Mouse (Mus musculus): Measurements from ENCODE around the gene Gm17482. TPM values are rescaled to one million over a fixed set of nuclear protein-coding genes. Genes with fewer than 3 reads are reported as not detected.

The Gm17482 gene
- polyA plus RNA-seq, 1 experiment = not detected

GRCm38 (mm10) chr6:115212132-115212903 lies 14.8 kb upstream of the Gm17482 start:
- Histone ChIP-seq H3K36me3 (ENCODE audit: control insufficient read depth, insufficient read depth, low read length) (no peaks in the 10 kb centered on the region), H3K4me1 (ENCODE audit: control insufficient read depth, insufficient read depth, low read length) (no peaks in the 10 kb centered on the region), H3K27ac (ENCODE audit: control insufficient read depth, insufficient read depth, low read depth, low read length) (no peak overlapping the region), H3K4me3 (ENCODE audit: control insufficient read depth, low read depth, low read length) (no peak overlapping the region), H3K27me3 (ENCODE audit: control insufficient read depth, insufficient read depth, low read length) (no peaks in the 10 kb centered on the region)
- TF ChIP-seq CTCF (IDR thresholded peaks at IDR 0.05; ENCODE audit: control insufficient read depth, insufficient read depth, insufficient replicate concordance, low read depth, low read length) (no peak), POLR2A (IDR thresholded peaks at IDR 0.05; ENCODE audit: control insufficient read depth, low read depth, low read length) (no peak)

GRCm38 (mm10) chr6:115213129-115213528 lies 14.0 kb upstream of the Gm17482 start:
- H3K27me3 ChIP-seq (ENCODE audit: control insufficient read depth, insufficient read depth, low read length) = no peaks in the 10 kb centered on the region
- no peaks in the 10 kb centered on the region for H3K4me1 ChIP-seq (ENCODE audit: control insufficient read depth, insufficient read depth, low read length)
- TF ChIP-seq CTCF (IDR thresholded peaks at IDR 0.05; ENCODE audit: control insufficient read depth, insufficient read depth, insufficient replicate concordance, low read depth, low read length) = no peak
- TF ChIP-seq POLR2A (IDR thresholded peaks at IDR 0.05; ENCODE audit: control insufficient read depth, low read depth, low read length) = no peak
- no peak overlapping the region for H3K27ac ChIP-seq (ENCODE audit: control insufficient read depth, insufficient read depth, low read depth, low read length)
- H3K4me3 ChIP-seq (ENCODE audit: control insufficient read depth, low read depth, low read length) = no peak overlapping the region
- no peaks in the 10 kb centered on the region for H3K36me3 ChIP-seq (ENCODE audit: control insufficient read depth, insufficient read depth, low read length)

DNA sequence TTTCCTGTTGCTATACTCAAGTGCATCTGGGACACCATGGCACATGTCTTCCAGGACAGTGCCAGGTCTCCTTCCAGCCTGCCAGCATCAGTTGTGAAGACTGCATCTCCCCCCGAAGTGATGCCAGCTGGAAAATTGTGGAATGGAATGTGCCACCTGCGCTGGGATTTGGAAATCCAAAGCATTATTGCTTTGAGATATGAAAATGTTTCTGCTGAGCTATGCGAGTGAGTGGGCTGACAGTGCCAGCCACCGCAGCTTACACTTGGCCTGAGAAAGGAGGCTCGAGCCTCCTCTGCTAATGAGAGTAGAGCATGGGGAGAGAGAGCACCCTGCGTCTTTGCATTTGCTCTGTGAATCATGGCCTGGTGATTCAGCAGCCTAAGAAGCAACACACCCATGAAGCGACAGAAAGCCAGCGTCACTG lies 5.9 kb upstream of the Gm17482 start:
- H3K4me1 ChIP-seq (ENCODE audit: control insufficient read depth, insufficient read depth, low read length) = no peaks in the 10 kb centered on the region
- H3K4me3 ChIP-seq (ENCODE audit: control insufficient read depth, low read depth, low read length) = no peak overlapping the region
- TF ChIP-seq POLR2A (IDR thresholded peaks at IDR 0.05; ENCODE audit: control insufficient read depth, low read depth, low read length) (no peak), CTCF (IDR thresholded peaks at IDR 0.05; ENCODE audit: control insufficient read depth, insufficient read depth, insufficient replicate concordance, low read depth, low read length) (no peak)
- no peak overlapping the region for H3K27ac ChIP-seq (ENCODE audit: control insufficient read depth, insufficient read depth, low read depth, low read length)
- no peaks in the 10 kb centered on the region for H3K36me3 ChIP-seq (ENCODE audit: control insufficient read depth, insufficient read depth, low read length)
- no peaks in the 10 kb centered on the region for H3K27me3 ChIP-seq (ENCODE audit: control insufficient read depth, insufficient read depth, low read length)

DNA sequence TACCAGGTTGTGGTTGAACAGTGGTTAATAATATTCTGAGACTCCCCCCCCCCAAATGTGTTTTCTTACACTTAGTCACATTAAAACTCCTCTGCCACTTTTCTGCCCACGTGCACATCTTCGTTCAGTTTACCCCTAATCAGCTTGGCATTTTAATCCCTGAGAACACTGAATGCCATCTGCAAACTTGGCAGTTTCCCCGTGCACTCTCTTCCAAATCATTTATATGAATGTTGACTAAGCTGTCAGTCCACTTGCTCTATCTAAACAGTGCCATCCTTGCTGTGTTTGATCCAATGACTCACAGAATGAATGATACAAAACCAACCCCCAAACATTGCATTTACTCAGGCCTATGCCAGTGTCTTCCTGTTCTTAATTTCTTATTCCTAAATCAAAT lies 1.6 kb upstream of the Gm17482 start:
- Histone ChIP-seq H3K4me3 (ENCODE audit: control insufficient read depth, low read depth, low read length) (no peak overlapping the region), H3K27me3 (ENCODE audit: control insufficient read depth, insufficient read depth, low read length) (no peaks in the 10 kb centered on the region), H3K27ac (ENCODE audit: control insufficient read depth, insufficient read depth, low read depth, low read length) (no peak overlapping the region), H3K36me3 (ENCODE audit: control insufficient read depth, insufficient read depth, low read length) (no peaks in the 10 kb centered on the region), H3K4me1 (ENCODE audit: control insufficient read depth, insufficient read depth, low read length) (no peaks in the 10 kb centered on the region)
- no peak for TF ChIP-seq POLR2A (IDR thresholded peaks at IDR 0.05; ENCODE audit: control insufficient read depth, low read depth, low read length)
- TF ChIP-seq CTCF (IDR thresholded peaks at IDR 0.05; ENCODE audit: control insufficient read depth, insufficient read depth, insufficient replicate concordance, low read depth, low read length) = no peak

DNA sequence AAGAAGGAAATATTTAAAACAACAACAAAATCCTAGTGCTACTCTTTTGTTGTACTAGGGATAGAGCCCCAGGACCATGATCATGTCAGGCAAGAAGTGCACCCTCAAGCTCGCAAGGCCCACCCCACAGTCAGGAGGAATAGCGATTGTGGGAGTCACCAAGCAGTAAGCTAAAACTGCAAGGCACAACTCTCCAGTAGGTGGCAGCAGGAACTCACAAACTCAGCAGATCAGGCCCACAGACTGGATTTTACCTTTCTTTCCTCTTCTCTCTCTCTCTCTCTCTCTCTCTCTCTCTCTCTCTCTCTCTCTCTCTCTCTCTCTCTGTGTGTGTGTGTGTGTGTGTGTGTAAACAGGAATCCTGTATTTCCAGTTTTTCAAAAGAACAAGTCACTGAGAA lies 386 bp downstream of the Gm17482 start:
- Histone ChIP-seq H3K27ac (ENCODE audit: control insufficient read depth, insufficient read depth, low read depth, low read length) (no peak overlapping the region), H3K36me3 (ENCODE audit: control insufficient read depth, insufficient read depth, low read length) (no peaks in the 10 kb centered on the region), H3K4me3 (ENCODE audit: control insufficient read depth, low read depth, low read length) (no peak overlapping the region), H3K27me3 (ENCODE audit: control insufficient read depth, insufficient read depth, low read length) (no peaks in the 10 kb centered on the region), H3K4me1 (ENCODE audit: control insufficient read depth, insufficient read depth, low read length) (no peaks in the 10 kb centered on the region)
- TF ChIP-seq POLR2A (IDR thresholded peaks at IDR 0.05; ENCODE audit: control insufficient read depth, low read depth, low read length) (no peak), CTCF (IDR thresholded peaks at IDR 0.05; ENCODE audit: control insufficient read depth, insufficient read depth, insufficient replicate concordance, low read depth, low read length) (peak; percentile 54; the same call in 1 of the 2 replicates)

DNA sequence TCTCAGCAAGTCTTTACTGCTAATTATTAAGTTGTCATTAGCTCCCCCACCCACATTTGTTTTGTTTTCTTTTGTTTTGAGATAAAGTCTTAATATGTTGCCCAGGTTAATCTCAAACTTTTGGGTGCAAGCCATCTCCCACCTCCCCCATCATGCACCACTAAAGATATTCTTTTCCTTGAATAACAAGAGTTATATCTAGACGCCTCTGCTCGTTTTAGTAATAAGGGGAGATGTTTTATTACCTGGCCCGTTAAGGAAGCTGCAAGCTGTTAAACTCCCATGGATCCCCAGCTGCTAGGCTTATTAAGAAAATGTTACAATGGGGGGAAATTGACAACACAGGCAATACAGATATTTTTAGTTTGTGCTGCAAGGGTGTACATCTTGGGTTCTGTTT lies 3.4 kb downstream of the Gm17482 start:
- H3K4me3 ChIP-seq (ENCODE audit: control insufficient read depth, low read depth, low read length) = no peak overlapping the region
- no peaks in the 10 kb centered on the region for H3K27me3 ChIP-seq (ENCODE audit: control insufficient read depth, insufficient read depth, low read length)
- TF ChIP-seq POLR2A (IDR thresholded peaks at IDR 0.05; ENCODE audit: control insufficient read depth, low read depth, low read length) = no peak
- no peak for TF ChIP-seq CTCF (IDR thresholded peaks at IDR 0.05; ENCODE audit: control insufficient read depth, insufficient read depth, insufficient replicate concordance, low read depth, low read length)
- no peaks in the 10 kb centered on the region for H3K36me3 ChIP-seq (ENCODE audit: control insufficient read depth, insufficient read depth, low read length)
- no peak overlapping the region for H3K27ac ChIP-seq (ENCODE audit: control insufficient read depth, insufficient read depth, low read depth, low read length)
- H3K4me1 ChIP-seq (ENCODE audit: control insufficient read depth, insufficient read depth, low read length) = no peaks in the 10 kb centered on the region

DNA sequence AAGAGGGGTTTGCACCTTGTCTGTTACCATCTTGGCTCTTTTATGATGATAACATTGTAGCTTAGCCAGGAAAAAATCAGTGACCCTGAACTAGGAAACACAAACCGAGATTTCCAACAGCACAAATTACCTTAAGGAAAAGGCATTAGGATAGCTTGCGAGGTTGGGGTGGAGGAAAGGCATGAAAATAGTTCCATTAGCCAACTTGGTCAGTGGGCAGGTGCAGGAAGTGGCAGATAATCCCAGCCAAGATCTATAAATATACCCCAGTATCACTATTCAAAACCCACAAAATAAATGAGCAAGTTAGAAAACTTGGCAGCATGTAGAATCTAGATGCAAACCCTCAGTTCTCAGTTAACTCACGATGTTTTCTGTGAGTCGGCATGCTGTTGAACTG lies 4.7 kb downstream of the Gm17482 start:
- Histone ChIP-seq H3K4me3 (ENCODE audit: control insufficient read depth, low read depth, low read length) (no peak overlapping the region), H3K27ac (ENCODE audit: control insufficient read depth, insufficient read depth, low read depth, low read length) (no peak overlapping the region), H3K36me3 (ENCODE audit: control insufficient read depth, insufficient read depth, low read length) (no peaks in the 10 kb centered on the region), H3K4me1 (ENCODE audit: control insufficient read depth, insufficient read depth, low read length) (no peaks in the 10 kb centered on the region), H3K27me3 (ENCODE audit: control insufficient read depth, insufficient read depth, low read length) (no peaks in the 10 kb centered on the region)
- TF ChIP-seq CTCF (IDR thresholded peaks at IDR 0.05; ENCODE audit: control insufficient read depth, insufficient read depth, insufficient replicate concordance, low read depth, low read length) (no peak), POLR2A (IDR thresholded peaks at IDR 0.05; ENCODE audit: control insufficient read depth, low read depth, low read length) (no peak)

Data from testis, adult 2 months (tissue).